Mouse (Mus musculus) forebrain, embryonic 14.5 days (tissue): Measurements from ENCODE around the gene Pjvk. TPM values are rescaled to one million over a fixed set of nuclear protein-coding genes. Genes with fewer than 3 reads are reported as not detected.

Experiments used
- ATAC-seq: fragments of 200-750 bp; cut with Nextera tagmentation; 2 replicates; pipeline ENCODE4 v1.8.0; 2017; ENCODE audit warnings: mild to moderate bottlenecking, moderate library complexity
- DNase-seq: peaks from one replicate; pipeline ENCODE4 v3.0.0-alpha.2; 2015; ENCODE audit warnings: low spot score
- H3K27ac ChIP-seq: fragments of 300-500 bp; sonication (generic); 2 replicates; pipeline ENCODE4 v1.5.1; 2014; ENCODE audit warnings: low read depth, mild to moderate bottlenecking, control low read depth, low read length, moderate library complexity
- H3K27me3 ChIP-seq: fragments of 300-500 bp; sonication (generic); replicated peaks from 2 replicates; pipeline ENCODE4 v1.6.1; 2014; ENCODE audit warnings: low read length, control low read depth, mixed read lengths; ENCODE audit not compliant: control insufficient read depth, insufficient read depth
- H3K36me3 ChIP-seq: fragments of 300-500 bp; sonication (generic); 2 replicates; pipeline ENCODE4 v1.6.1; 2014; ENCODE audit warnings: low read length, control low read depth; ENCODE audit not compliant: control insufficient read depth, insufficient read depth
- H3K4me1 ChIP-seq: fragments of 300-500 bp; sonication (generic); 2 replicates; pipeline ENCODE4 v1.6.1; 2014; ENCODE audit warnings: antibody characterized with exemption, low read length, control low read depth; ENCODE audit not compliant: control insufficient read depth, insufficient read depth
- H3K4me2 ChIP-seq: fragments of 300-500 bp; sonication (generic); 2 replicates; pipeline ENCODE4 v1.6.1; 2014; ENCODE audit warnings: mild to moderate bottlenecking, control low read depth, low read length
- H3K4me3 ChIP-seq: fragments of 300-500 bp; sonication (generic); 2 replicates; pipeline ENCODE4 v1.5.1; 2014; ENCODE audit warnings: low read depth, low read length, control low read depth
- H3K9ac ChIP-seq: fragments of 300-500 bp; sonication (generic); 2 replicates; pipeline ENCODE4 v1.6.1; 2014; ENCODE audit warnings: mild to moderate bottlenecking, low read length, control low read depth, moderate library complexity
- H3K9me3 ChIP-seq: fragments of 300-500 bp; sonication (generic); replicated peaks from 2 replicates; pipeline ENCODE4 v1.6.1; 2016; ENCODE audit warnings: low read length, control low read depth, mixed read lengths; ENCODE audit not compliant: control insufficient read depth
- WGBS: fragments of 180-500 bp; shearing (Covaris S2); extraction: QIAGEN DNeasy Blood & Tissue Kit; methylation state at CpG from one replicate; pipeline ENCODE4 v1.1.7; 2014; 5-methylcytosine and 5-hydroxymethylcytosine counted together
- polyA plus RNA-seq: library from polyadenylated mRNA; unstranded; fragments of >200 nt; fragmentation: Nextera tagmentation; extraction: Ambion mirVana; gene quantifications from 2 replicates; pipeline ENCODE4 v1.2.1, GENCODE M21; 2014

The Pjvk gene
- polyA plus RNA-seq: 0.38 and 2.1 TPM in 2 replicates

DNA sequence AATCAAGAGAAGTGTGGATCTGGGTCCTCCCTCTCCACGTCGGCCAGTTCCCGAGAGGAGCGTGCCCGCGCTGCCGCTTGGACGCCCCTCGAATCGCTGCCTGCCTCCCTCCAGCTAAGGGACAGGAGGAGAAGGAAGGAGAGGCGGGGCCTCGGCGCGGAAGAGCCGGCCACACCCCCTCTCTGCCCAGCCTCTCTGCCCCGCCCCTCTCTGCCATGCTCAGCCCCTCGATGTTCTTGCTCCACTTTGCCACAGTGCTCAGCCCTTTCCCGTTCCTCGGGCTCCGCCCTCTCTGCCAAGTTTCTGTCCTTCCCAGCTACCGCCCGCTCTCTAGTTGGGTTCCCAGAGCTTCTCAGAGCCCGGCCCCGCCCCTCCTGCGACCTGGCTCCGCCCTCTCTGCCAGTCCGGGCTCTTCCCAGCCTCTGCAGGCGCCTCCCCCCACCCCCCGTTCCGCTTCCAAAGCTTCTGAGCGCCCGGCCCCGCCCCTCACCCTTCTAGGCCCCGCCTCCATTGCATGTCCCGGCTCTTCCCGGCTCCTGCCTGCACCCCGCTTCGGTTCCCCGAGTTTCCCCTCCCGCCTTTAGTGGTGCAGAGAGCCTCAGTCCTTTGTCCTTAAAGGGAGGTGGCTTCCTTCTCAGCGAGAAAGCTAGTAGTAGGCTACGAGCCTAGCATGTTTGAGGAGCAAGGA is at the start of gene Pjvk, which contains the start of gene Prkra:
Gene Pjvk, plus strand, starts transcription at position 594 of the 688 bp plus-strand sequence.
Gene Prkra, minus strand, starts transcription at position 133 of the 688 bp plus-strand sequence.
- Histone ChIP-seq H3K4me2 (peak within 1 kb of the TSS; percentile 50), H3K27ac (peak within 1 kb of the TSS; percentile 90), H3K4me3 (peak within 1 kb of the TSS; percentile 80), H3K9ac (peak within 1 kb of the TSS; percentile 85), H3K4me1 (peaks cover 11% of the 10 kb centered on the region), H3K9me3 (no peaks in the 10 kb centered on the region), H3K36me3 (0 out of 2 replicates have a peak, but pooled peaks cover 7% of the 10 kb centered on the region), H3K27me3 (no peaks in the 10 kb centered on the region)
- ATAC-seq: peak; percentile 98
- WGBS: under 1% methylated on average over 40 of the region's 42 CpGs
- peak; percentile 98 for DNase-seq

GRCm38 (mm10) chr2:76599214-76599613 is 49.1 kb upstream of the Pjvk start:
- no peak for ATAC-seq
- no peaks in the 10 kb centered on the region for H3K9me3 ChIP-seq
- H3K4me2 ChIP-seq: no peak overlapping the region
- WGBS: 54% methylated on average over 5 of the region's 5 CpGs
- H3K9ac ChIP-seq: no peak overlapping the region
- no peak overlapping the region for H3K4me3 ChIP-seq
- H3K4me1 ChIP-seq: no peaks in the 10 kb centered on the region
- no peaks in the 10 kb centered on the region for H3K27me3 ChIP-seq
- H3K27ac ChIP-seq: no peak overlapping the region
- H3K36me3 ChIP-seq: peaks cover 3% of the 10 kb centered on the region; the same call in 1 of the 2 replicates
- peak; percentile 25 for DNase-seq

GRCm38 (mm10) chr2:76602256-76602655 is 46.0 kb upstream of the Pjvk start:
- ATAC-seq (no peak), DNase-seq (no peak)
- Histone ChIP-seq H3K36me3 (no peaks in the 10 kb centered on the region), H3K27me3 (no peaks in the 10 kb centered on the region), H3K9ac (no peak overlapping the region), H3K27ac (no peak overlapping the region), H3K4me1 (no peaks in the 10 kb centered on the region), H3K4me3 (no peak overlapping the region), H3K9me3 (no peaks in the 10 kb centered on the region), H3K4me2 (no peak overlapping the region)
- 88% methylated on average over 1 of the region's 1 CpGs for WGBS

DNA sequence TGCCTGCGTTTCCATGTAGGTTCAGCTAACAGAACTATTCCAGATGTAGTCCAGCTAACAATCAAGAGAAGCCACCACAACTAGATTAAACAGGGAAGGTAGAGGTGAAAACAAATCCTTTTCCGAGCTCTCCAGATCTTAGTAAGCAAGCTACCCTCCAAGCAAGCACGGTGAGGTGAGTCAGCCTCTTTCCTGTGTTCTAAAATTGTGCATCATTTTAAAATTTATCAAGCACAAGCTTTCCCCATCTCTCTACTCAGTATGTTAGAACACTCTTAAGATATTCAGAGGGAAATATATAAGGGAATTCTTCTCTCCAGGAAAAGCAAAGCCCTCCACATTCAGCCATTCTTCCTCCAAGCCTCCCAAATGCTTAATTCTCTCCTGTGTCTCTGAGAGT is 41.6 kb upstream of the Pjvk start:
- 91% methylated on average over 3 of the region's 3 CpGs for WGBS

GRCm38 (mm10) chr2:76610326-76611104 is 37.8 kb upstream of the Pjvk start:
- ATAC-seq (no peak), DNase-seq (no peak)
- no peaks in the 10 kb centered on the region for H3K4me1 ChIP-seq

More for the DNA sequence above, 41.6 kb upstream of the Pjvk start:
- Histone ChIP-seq H3K4me2 (no peak overlapping the region), H3K27me3 (no peaks in the 10 kb centered on the region), H3K36me3 (no peaks in the 10 kb centered on the region), H3K9me3 (no peaks in the 10 kb centered on the region), H3K27ac (no peak overlapping the region), H3K9ac (no peak overlapping the region), H3K4me3 (no peak overlapping the region), H3K4me1 (no peaks in the 10 kb centered on the region)
- no peak for DNase-seq
- ATAC-seq: no peak

GRCm38 (mm10) chr2:76611996-76612395 is 36.3 kb upstream of the Pjvk start:
- 87% methylated on average over 3 of the region's 3 CpGs for WGBS
- no peak for DNase-seq

More at GRCm38 (mm10) chr2:76610326-76611104, 37.8 kb upstream of the Pjvk start:
- Histone ChIP-seq H3K36me3 (no peaks in the 10 kb centered on the region), H3K27me3 (no peaks in the 10 kb centered on the region), H3K4me3 (no peak overlapping the region), H3K9me3 (no peaks in the 10 kb centered on the region), H3K4me2 (no peak overlapping the region), H3K9ac (no peak overlapping the region), H3K27ac (no peak overlapping the region)
- WGBS: 65% methylated on average over 10 of the region's 10 CpGs

DNA sequence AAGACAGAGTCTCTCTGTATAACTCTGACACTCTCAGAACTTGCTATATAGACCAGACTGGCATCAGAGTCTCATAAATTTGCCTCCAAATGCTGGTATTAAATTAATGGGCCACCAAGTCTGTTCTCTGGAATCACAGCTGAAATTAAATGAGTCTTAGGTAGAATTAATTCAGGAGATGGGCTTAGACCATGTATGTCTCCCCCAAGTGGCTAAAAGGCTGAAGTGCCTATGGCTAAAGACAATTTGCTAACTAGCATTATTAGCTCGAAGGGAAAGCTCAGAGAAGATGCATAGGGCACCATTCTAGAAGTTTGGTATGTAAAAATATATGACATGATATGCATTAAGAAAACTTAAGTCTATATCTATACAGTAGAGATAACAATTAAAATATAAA is 30.2 kb upstream of the Pjvk start:
- H3K36me3 ChIP-seq: peaks cover 5% of the 10 kb centered on the region; the same call in 1 of the 2 replicates
- 37% methylated on average over 1 of the region's 1 CpGs for WGBS
- H3K4me1 ChIP-seq: no peaks in the 10 kb centered on the region

More at GRCm38 (mm10) chr2:76611996-76612395, 36.3 kb upstream of the Pjvk start:
- Histone ChIP-seq H3K36me3 (no peaks in the 10 kb centered on the region), H3K4me2 (no peak overlapping the region), H3K9ac (no peak overlapping the region), H3K4me1 (no peaks in the 10 kb centered on the region), H3K27me3 (no peaks in the 10 kb centered on the region), H3K9me3 (no peaks in the 10 kb centered on the region), H3K4me3 (no peak overlapping the region), H3K27ac (no peak overlapping the region)
- no peak for ATAC-seq

GRCm38 (mm10) chr2:76620188-76620587 is 28.1 kb upstream of the Pjvk start:
- no peaks in the 10 kb centered on the region for H3K9me3 ChIP-seq
- H3K4me1 ChIP-seq: no peaks in the 10 kb centered on the region
- no peak for DNase-seq
- H3K27me3 ChIP-seq: no peaks in the 10 kb centered on the region
- H3K4me3 ChIP-seq: no peak overlapping the region
- no peak overlapping the region for H3K9ac ChIP-seq
- no peak for ATAC-seq
- no peak overlapping the region for H3K27ac ChIP-seq
- 90% methylated on average over 5 of the region's 5 CpGs for WGBS
- no peak overlapping the region for H3K4me2 ChIP-seq
- H3K36me3 ChIP-seq: peaks cover 15% of the 10 kb centered on the region

More for the DNA sequence above, 30.2 kb upstream of the Pjvk start:
- no peak overlapping the region for H3K4me3 ChIP-seq
- H3K27ac ChIP-seq: no peak overlapping the region
- no peaks in the 10 kb centered on the region for H3K27me3 ChIP-seq
- H3K4me2 ChIP-seq: no peak overlapping the region
- H3K9me3 ChIP-seq: no peaks in the 10 kb centered on the region
- H3K9ac ChIP-seq: no peak overlapping the region
- ATAC-seq (peak; percentile 57; the same call in 1 of the 2 replicates), DNase-seq (peak; percentile 87)
